Mouse (Mus musculus) cerebellum, adult (tissue): Measurements from ENCODE around the gene Xpnpep1.

Experiments
- ATAC-seq: cut with Nextera tagmentation; 2 replicates; pipeline ENCODE4 v1.9.2; 2017; ENCODE audit warnings: mild to moderate bottlenecking, moderate library complexity, mixed read lengths; ENCODE audit not compliant: insufficient number of reproducible peaks, low FRiP score, low TSS enrichment

Xpnpep1 gene

GRCm38 (mm10) chr19:53066934-53067333, 26.9 kb upstream of the Xpnpep1 start:
- no peak for ATAC-seq

- ATAC-seq: no peak
Observed at GRCm38 (mm10) chr19:53066531-53066930, 26.5 kb upstream of the Xpnpep1 start.

GRCm38 (mm10) chr19:53064972-53065361, 25.0 kb upstream of the Xpnpep1 start:
- ATAC-seq: no peak

GRCm38 (mm10) chr19:53064292-53064971, 24.4 kb upstream of the Xpnpep1 start:
- ATAC-seq: no peak

GRCm38 (mm10) chr19:53062046-53062445, 22.0 kb upstream of the Xpnpep1 start:
- ATAC-seq: no peak

- no peak for ATAC-seq
Observed at GRCm38 (mm10) chr19:53059344-53060111, 19.5 kb upstream of the Xpnpep1 start.

- ATAC-seq: no peak
Observed at GRCm38 (mm10) chr19:53058726-53059334, 18.8 kb upstream of the Xpnpep1 start.

GRCm38 (mm10) chr19:53057980-53058725, 18.1 kb upstream of the Xpnpep1 start:
- ATAC-seq: no peak

GRCm38 (mm10) chr19:53053355-53053754, 13.3 kb upstream of the Xpnpep1 start:
- ATAC-seq: no peak

- ATAC-seq: no peak
Observed at GRCm38 (mm10) chr19:53052031-53052670, 12.1 kb upstream of the Xpnpep1 start.

GRCm38 (mm10) chr19:53051288-53051985, 11.4 kb upstream of the Xpnpep1 start:
- peak; percentile 31; the same call in 1 of the 2 replicates for ATAC-seq

GRCm38 (mm10) chr19:53050100-53050499, 10.1 kb upstream of the Xpnpep1 start:
- ATAC-seq: no peak

GRCm38 (mm10) chr19:53047208-53047607, 7.2 kb upstream of the Xpnpep1 start:
- no peak for ATAC-seq

GRCm38 (mm10) chr19:53043423-53044125, 3.6 kb upstream of the Xpnpep1 start:
- ATAC-seq: no peak

- no peak for ATAC-seq
Observed at GRCm38 (mm10) chr19:53041570-53041969, 1.6 kb upstream of the Xpnpep1 start.

- no peak for ATAC-seq
Observed at GRCm38 (mm10) chr19:53041133-53041510, 1.1 kb upstream of the Xpnpep1 start.

GRCm38 (mm10) chr19:53039090-53039489, 924 bp downstream of the Xpnpep1 start:
- peak; percentile 64 for ATAC-seq

- ATAC-seq: peak; percentile 92
Observed at GRCm38 (mm10) chr19:53038435-53038938, 1.5 kb downstream of the Xpnpep1 start.

GRCm38 (mm10) chr19:53037925-53038419, 2.0 kb downstream of the Xpnpep1 start:
- ATAC-seq: peak; percentile 39; the same call in 1 of the 2 replicates
